Mouse (Mus musculus) NIH3T3 (cell line): ENCODE results near the gene D5Ertd579e.

Experiments
- DNase-seq: peaks from one replicate; pipeline ENCODE4 v3.0.0-alpha.2; 2012; ENCODE audit warnings: low read depth

The D5Ertd579e gene

GRCm38 (mm10) chr5:36603031-36603430 lies 92.8 kb downstream of the D5Ertd579e start:
- DNase-seq = peak; percentile 75

DNA sequence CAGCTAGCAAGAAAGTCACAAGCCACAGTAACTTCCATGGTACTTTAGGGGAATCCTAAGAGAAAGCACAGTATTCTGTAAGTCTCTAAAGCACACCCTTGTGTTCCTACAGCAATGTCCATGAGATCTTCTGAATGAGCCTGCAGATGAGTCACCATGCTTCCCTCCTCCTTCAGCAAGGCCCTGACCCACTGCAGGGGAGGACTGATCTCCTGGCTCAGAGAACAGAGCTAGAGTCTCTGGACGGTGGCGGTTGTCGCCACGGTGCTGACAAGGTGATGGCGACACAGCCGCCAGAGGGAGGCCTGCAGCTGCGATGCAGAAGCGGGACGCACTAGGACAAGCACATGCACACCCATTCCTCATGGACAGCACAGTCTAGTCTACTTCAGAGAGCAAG lies 93.8 kb downstream of the D5Ertd579e start:
- peak; percentile 56 for DNase-seq

DNA sequence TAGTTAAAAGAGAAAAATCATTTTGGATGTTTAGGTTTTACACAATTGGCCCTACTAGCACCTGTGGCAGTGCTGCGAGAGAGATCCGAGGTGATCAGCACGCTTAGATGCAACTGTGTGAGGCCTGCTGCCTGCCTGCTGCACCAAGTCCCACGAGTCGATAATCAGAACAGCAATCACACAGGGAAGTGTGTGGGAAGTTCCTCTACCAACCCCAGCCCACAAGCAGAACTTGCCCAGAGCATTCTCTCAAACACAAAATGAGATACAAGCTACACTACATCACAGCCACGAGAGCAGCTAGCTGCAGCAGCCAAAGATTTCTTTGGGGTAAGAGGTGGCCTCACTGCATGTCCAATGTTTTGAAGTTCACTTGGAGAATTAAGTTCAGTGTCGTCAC lies 94.3 kb downstream of the D5Ertd579e start:
- no peak for DNase-seq

DNA sequence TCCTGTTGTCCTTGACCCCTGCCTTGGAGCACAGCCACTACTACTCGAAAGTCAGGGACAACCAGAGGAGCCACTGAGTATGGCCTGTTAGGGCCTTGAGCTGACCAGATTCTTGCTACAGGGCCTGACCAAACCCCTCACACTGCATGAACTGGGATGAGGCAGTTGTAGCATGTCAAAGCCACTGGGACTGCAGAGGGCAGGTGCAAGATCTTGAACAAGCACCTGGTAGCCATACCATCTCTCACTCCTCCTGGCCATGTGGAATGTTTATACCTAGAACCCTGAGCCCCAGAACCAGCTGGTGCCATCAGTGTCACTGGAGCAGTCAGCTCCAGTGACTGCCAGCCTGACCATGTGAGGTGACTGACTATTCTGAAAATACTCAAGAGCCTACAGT lies 96.9 kb downstream of the D5Ertd579e start:
- DNase-seq = no peak

DNA sequence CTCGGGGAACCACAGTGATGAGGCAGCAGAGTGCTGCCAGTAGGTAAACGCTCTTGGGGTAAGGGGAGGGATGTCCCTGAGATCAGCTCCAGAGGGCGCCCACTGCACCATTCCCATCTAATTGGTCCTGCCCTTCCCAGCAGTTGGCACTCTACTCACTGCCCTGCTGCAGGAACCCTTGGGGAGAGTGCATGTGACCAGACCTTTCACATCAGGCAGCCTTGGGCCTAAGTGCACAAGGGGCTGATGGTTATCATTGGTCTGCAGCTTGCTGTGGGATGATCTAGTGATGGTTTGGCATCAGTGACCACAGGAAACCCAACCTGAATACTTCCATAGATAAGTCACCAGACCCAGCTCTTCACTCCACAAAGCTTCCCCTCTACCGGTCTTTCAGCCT lies 98.2 kb downstream of the D5Ertd579e start:
- peak; percentile 51 for DNase-seq

- DNase-seq = peak; percentile 67
Measured at GRCm38 (mm10) chr5:36596225-36596624, 99.6 kb downstream of the D5Ertd579e start.

GRCm38 (mm10) chr5:36595115-36595514 lies 100.7 kb downstream of the D5Ertd579e start:
- no peak for DNase-seq

DNA sequence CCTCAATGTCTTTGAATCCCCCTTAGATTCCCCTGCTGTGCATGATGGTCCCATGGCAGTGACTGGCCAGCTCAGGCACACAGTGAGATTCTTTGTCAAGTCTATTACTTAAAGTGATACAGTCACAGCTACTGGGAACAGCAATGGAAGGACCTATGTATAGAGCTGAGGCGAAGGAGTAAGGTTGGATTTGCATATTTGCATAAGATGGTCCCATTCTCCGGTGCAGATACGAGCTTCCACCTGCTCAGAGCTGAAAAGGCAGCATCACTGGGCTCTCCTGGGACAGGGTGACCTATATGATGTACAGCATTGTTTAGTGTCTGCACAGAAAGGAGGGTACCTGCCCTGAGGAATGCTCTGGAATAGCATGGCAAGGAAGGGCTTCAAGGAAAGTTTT lies 101.5 kb downstream of the D5Ertd579e start:
- no peak for DNase-seq

- DNase-seq = no peak
Measured at GRCm38 (mm10) chr5:36593176-36593575, 102.6 kb downstream of the D5Ertd579e start, which contains the start of gene Tbc1d14. Gene Tbc1d14, minus strand, starts transcription at chr5:36593276.

GRCm38 (mm10) chr5:36590499-36590920 lies 105.3 kb downstream of the D5Ertd579e start:
- DNase-seq = no peak

DNA sequence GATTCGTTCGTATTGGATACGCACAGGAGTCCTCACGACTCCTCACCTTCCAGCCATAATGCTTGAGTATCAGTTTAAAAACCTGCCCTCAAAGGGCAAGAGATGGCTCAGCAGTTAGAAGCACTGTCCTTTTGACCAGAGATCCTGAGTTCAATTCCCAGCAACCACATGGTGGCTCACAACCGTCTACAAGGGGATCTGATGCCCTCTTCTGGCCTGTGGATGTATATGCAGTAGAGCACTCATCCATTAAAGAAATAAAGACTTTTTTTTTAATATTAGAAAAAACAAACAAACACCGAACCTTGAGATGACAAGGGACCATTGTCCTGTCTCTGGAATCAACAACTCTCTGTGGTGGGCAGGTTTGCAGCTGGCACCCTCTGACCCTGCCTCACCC lies 111.5 kb downstream of the D5Ertd579e start:
- DNase-seq = peak; percentile 50

- DNase-seq = peak; percentile 100
Measured at GRCm38 (mm10) chr5:36581924-36582642, 113.7 kb downstream of the D5Ertd579e start.

DNA sequence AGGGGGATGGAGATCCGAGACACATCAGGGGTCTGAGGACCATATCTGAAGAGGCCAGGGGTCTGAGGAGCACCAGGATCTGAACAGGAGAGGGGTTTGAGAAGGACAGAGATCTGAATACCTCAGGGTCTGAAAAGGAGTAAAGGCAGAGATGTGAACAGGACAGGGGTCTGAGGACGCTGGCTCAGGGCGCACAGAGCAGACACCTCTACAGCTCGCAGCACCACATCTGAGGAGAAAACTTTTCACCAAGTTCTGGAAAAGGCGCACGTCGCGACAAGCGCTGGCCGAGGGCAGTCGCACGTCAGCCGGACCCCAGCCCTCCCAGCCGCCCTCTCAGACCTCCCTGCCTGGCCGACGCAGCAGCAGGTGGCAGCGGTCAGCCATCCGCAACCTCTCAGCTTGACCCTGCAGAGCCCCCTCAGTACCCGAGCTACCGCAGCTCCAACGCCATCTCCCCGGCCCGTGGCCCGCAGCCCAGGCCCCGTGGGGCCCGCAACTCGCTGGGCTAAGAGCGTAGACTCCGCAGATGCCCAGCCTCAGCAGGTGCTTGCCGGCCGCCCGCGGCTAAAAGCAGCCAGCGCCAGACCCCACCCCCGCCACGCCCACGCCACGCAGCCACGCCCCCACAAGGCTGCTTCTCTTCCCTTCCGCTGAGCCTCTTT lies 114.4 kb downstream of the D5Ertd579e start:
- no peak for DNase-seq

DNA sequence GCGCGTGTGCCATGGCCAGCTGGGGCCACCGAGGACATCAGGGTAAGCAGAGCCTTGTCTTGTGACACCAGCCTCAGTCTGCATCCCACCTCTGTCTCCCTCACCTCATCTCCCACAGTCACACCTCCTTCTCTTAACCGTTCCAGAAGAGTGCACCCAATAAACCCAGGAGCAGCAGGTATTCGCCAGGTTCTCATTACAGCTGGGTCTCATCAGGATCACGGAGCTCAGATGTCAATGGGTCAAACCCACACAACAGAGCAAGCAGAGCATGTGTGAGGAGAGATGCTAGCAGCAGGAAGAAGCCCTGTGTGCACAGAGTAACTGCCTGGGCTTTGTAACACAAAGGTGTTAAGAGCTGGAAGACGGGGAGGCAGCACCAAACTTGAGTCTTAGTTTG lies 115.9 kb downstream of the D5Ertd579e start:
- no peak for DNase-seq

DNA sequence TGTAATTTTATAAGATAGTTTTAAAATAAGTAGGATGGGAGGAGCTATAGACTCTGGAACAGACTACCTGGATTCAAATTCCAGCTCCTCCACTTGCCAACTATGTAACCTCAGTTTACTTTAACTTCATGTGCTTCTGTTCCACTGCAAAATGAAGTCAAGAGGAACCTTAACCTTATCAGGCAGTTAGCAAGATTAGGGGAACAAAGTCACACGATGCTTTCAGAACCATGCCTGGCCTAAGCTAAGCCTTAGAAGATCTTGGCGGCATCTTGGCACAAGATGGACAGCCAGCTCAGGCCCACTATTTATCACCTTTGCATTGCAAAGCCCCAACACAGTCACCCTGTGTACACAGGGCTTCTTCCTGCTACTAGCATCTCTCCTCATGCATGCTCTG lies 116.8 kb downstream of the D5Ertd579e start:
- DNase-seq = no peak

DNA sequence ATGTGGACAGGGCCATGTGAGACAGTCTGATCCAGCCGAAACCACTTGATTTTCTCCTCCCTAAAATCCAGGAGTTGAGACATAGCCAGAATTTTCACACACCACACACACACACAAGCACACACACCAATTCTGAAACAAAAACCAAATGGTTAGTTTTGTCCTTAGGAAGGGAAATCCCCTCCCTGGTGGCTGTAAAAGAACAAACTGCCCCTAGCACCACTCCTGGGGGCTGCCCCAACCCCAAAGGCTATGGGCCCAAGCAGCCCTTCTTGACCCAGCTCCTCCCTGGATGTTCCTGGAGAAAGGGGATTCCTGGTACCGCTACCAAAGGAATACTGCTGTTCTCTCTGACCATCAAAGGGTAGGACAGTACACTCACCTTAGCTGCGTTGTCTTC lies 119.4 kb downstream of the D5Ertd579e start:
- DNase-seq = no peak

DNA sequence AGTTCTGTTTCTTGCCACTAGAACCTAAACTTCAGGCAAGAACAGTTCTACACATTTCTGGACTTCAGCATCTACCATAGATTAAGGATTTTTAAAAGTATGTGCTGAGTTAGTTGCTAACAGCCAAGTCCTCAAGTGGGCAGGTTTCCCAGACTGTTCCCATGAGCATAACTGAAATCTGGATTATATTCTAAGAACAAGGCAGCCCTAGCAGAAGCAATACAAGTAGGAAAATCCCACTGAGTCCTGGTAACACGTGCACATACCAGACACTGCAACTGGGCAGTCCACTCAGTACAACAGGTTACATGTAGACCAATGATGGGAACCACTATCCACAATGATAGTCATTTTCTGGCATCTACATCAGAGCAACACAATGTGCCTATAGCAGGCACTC lies 120.1 kb downstream of the D5Ertd579e start:
- peak; percentile 82 for DNase-seq

- peak; percentile 53 for DNase-seq
Measured at GRCm38 (mm10) chr5:36575227-36575626, 120.6 kb downstream of the D5Ertd579e start.

DNA sequence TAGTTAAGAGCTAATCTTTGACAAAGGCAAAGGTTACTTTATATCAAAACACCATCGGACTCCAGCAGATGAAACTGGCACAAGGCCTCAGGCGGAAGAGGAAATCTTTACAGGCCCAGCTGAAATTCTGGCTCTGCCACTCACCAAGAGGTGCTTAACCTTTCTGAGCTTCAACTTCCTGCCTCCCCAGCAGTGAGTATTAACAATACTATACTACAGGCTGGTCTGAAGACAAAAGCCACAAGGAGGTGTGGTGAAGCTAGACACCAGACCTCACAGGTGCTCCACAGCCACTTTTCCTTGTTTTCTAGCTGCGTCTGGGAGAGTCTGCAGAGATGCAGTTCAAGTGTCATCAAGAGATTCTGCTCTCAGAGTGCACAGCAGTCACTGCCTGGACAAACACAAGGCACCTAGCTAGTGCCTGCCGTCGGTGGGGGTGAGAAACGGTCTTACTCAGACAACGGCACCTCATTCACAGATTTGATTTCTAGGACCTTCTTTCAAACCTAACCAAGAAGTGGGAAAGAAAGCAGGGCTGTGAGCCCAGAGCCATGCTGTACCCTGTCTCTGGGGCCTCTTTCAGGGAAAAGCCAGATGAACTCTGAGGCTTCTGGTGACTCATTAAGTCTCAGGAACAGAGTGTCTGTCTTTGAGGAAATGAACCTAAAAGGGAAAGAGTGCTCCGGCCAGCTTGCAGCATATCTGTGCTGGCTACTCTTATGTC lies 121.5 kb downstream of the D5Ertd579e start:
- DNase-seq = peak; percentile 42

- no peak for DNase-seq
Measured at GRCm38 (mm10) chr5:36573354-36573753, 122.5 kb downstream of the D5Ertd579e start.

GRCm38 (mm10) chr5:36571371-36571770 lies 124.5 kb downstream of the D5Ertd579e start:
- no peak for DNase-seq

DNA sequence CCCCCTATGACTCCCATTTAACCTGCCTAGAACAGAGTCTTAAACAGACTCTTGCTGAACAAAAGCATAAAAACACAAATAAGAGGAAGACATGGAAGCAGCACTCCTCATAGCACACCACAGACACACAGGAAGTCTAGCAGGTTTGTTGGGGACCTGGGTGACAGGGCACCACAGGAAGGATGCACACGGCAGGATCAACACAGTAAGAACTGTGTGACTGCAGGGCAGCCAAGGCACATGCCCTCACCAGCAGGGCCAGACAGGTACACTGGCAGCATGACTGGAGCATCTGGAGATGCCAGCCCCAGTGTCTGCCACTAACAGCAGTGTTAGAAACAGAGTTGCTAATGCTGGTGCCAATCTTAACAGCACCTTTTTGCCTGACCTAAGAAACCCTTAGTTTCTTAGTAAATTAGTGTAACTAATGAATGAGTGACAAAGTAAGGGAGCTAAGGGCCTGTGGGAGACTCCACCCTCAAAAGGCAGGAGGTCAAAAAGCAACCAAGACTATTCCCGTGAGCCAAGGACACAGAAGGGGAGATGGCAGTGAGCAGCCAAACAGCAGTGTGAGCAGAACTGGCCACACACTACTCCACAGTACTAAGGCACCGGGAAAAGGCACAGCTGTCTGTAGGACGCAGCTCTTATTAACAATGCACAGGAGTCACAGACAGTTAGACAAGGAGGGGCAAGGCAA lies 125.1 kb downstream of the D5Ertd579e start:
- DNase-seq = no peak
